Mouse (Mus musculus) heart, embryonic 16.5 days (tissue): Measurements from ENCODE around the gene Nrde2. TPM values are rescaled to one million over a fixed set of nuclear protein-coding genes. Genes with fewer than 3 reads are reported as not detected.

Source experiments
- ATAC-seq: fragments of 200-750 bp; cut with Nextera tagmentation; replicated peaks from 2 replicates; pipeline ENCODE4 v1.8.0; 2017; ENCODE audit warnings: moderate number of reproducible peaks; ENCODE audit not compliant: insufficient read depth, low FRiP score; ENCODE audit errors: extremely low read depth
- H3K27ac ChIP-seq: fragments of 300-500 bp; sonication (generic); 2 replicates; pipeline ENCODE4 v1.5.1; 2014; ENCODE audit warnings: mild to moderate bottlenecking, low read length, control low read depth, moderate library complexity
- H3K27me3 ChIP-seq: fragments of 300-500 bp; sonication (generic); 2 replicates; pipeline ENCODE4 v1.6.1; 2014; ENCODE audit warnings: low read length, mixed read lengths; ENCODE audit not compliant: control insufficient read depth, insufficient read depth
- H3K36me3 ChIP-seq: fragments of 300-500 bp; sonication (generic); 2 replicates; pipeline ENCODE4 v1.6.1; 2014; ENCODE audit not compliant: control insufficient read depth, insufficient read depth
- H3K4me1 ChIP-seq: fragments of 300-500 bp; sonication (generic); 2 replicates; pipeline ENCODE4 v1.6.1; 2014; ENCODE audit warnings: low read length, mixed read lengths; ENCODE audit not compliant: control insufficient read depth, insufficient read depth
- H3K4me2 ChIP-seq: fragments of 300-500 bp; sonication (generic); 2 replicates; pipeline ENCODE4 v1.6.1; 2014; ENCODE audit warnings: low read depth, mild to moderate bottlenecking, control low read depth, low read length
- H3K4me3 ChIP-seq: fragments of 300-500 bp; sonication (generic); 2 replicates; pipeline ENCODE4 v1.5.1; 2014; ENCODE audit warnings: mild to moderate bottlenecking, control low read depth, low read length
- H3K9ac ChIP-seq: fragments of 300-500 bp; sonication (generic); 2 replicates; pipeline ENCODE4 v1.6.1; 2014; ENCODE audit warnings: low read length, control low read depth
- H3K9me3 ChIP-seq: fragments of 300-500 bp; sonication (generic); replicated peaks from 2 replicates; pipeline ENCODE4 v1.6.1; 2016; ENCODE audit warnings: low read length; ENCODE audit not compliant: control insufficient read depth
- WGBS: fragments of 180-500 bp; shearing (Covaris S2); extraction: QIAGEN DNeasy Blood & Tissue Kit; methylation state at CpG from one replicate; pipeline ENCODE4 v1.1.7; 2014; 5-methylcytosine and 5-hydroxymethylcytosine counted together
- polyA plus RNA-seq: library from polyadenylated mRNA; unstranded; fragments of >200 nt; fragmentation: Nextera tagmentation; extraction: Ambion mirVana; gene quantifications from 2 replicates; pipeline ENCODE4 v1.2.1, GENCODE M21; 2015

Gene Nrde2
- polyA plus RNA-seq, 1 experiment from 2014 or later: 9.8 TPM

DNA sequence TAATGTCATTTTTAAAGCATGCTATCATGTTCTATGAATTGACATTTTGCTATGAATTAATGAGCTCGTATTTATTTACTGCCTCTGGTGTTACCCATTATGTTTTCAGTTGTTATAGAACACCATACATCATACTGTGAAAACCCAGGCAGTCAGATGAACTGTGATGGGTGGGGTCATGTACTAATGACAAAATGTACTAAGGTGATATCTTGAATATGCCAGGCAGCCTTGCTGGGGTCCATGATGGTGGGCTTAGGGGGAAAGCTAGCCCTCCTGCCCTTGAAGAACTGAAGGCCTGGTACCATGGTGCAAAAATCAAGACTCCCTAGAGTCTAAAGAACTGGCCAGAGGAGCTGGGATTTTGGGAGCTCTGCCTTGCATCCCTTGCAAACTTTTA is 8.0 kb upstream of the Nrde2 start:
- peak overlapping the region; percentile 52; the same call in 1 of the 2 replicates for H3K9ac ChIP-seq
- no peak overlapping the region for H3K4me3 ChIP-seq
- H3K27ac ChIP-seq: peak overlapping the region; percentile 67
- ATAC-seq: no peak
- H3K4me1 ChIP-seq: peaks cover 9% of the 10 kb centered on the region
- WGBS: 78% methylated on average over 1 of the region's 1 CpGs
- H3K27me3 ChIP-seq: no peaks in the 10 kb centered on the region
- H3K9me3 ChIP-seq: no peaks in the 10 kb centered on the region
- H3K4me2 ChIP-seq: peak overlapping the region; percentile 69; the same call in 1 of the 2 replicates
- H3K36me3 ChIP-seq: no peaks in the 10 kb centered on the region

GRCm38 (mm10) chr12:100166939-100167338 is 7.5 kb upstream of the Nrde2 start:
- H3K9ac ChIP-seq: no peak overlapping the region
- H3K27ac ChIP-seq: no peak overlapping the region
- ATAC-seq: no peak
- H3K36me3 ChIP-seq: no peaks in the 10 kb centered on the region
- H3K4me1 ChIP-seq: peaks cover 9% of the 10 kb centered on the region
- H3K4me2 ChIP-seq: no peak overlapping the region
- 78% methylated on average over 8 of the region's 8 CpGs for WGBS
- H3K4me3 ChIP-seq: no peak overlapping the region
- no peaks in the 10 kb centered on the region for H3K9me3 ChIP-seq
- no peaks in the 10 kb centered on the region for H3K27me3 ChIP-seq

DNA sequence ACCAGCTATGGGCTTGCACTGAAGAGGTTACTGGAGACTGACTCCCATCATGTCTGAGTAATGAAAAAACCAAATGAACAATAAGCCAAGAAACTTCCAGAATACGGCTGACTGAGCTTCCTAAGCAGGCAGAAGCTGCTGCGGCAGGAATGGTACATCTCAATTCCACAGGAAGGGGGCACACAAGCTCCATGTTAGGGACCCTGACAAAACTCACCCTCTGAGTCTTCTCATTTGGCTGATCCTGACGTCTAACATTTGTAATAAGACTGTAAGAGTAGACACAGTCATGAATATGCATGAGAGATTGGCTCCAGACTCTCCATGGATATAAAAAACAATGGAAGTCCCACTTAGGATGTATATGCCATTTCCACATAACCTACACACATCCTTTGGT is 6.7 kb upstream of the Nrde2 start:
- no peaks in the 10 kb centered on the region for H3K9me3 ChIP-seq
- no peak overlapping the region for H3K27ac ChIP-seq
- no peak overlapping the region for H3K4me3 ChIP-seq
- no peak overlapping the region for H3K4me2 ChIP-seq
- H3K9ac ChIP-seq: no peak overlapping the region
- no peaks in the 10 kb centered on the region for H3K36me3 ChIP-seq
- H3K4me1 ChIP-seq: peaks cover 9% of the 10 kb centered on the region
- WGBS: 24% methylated on average over 3 of the region's 3 CpGs
- no peak for ATAC-seq
- no peaks in the 10 kb centered on the region for H3K27me3 ChIP-seq

DNA sequence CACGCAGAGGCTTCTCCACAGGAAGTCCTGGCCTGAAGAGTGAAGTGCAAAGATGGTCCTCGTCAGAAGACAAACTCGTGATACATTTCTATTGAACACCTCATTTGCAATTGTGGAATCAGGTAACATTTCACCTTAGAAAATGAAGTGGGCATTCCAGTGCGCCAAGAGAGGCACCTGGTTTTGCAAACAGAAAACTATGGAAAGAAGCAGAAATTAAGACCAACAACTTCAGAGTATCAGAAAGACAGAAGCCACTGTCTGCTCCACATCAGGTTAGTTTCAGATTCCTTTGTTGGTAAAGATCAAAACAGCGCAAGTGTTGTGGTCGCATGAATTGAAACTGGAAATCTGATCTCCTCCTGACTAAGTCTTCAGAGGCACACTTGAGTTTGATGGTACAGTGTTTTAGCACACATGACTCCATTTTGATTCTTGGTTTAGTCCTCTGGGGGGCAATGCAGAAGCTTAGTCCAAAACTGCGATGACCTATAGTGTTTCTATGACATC is 5.6 kb upstream of the Nrde2 start:
- WGBS: 69% methylated on average over 7 of the region's 7 CpGs
- H3K4me3 ChIP-seq: no peak overlapping the region
- peaks cover 9% of the 10 kb centered on the region for H3K4me1 ChIP-seq
- no peak for ATAC-seq
- no peaks in the 10 kb centered on the region for H3K27me3 ChIP-seq
- no peaks in the 10 kb centered on the region for H3K9me3 ChIP-seq
- no peaks in the 10 kb centered on the region for H3K36me3 ChIP-seq
- no peak overlapping the region for H3K9ac ChIP-seq
- H3K4me2 ChIP-seq: no peak overlapping the region
- no peak overlapping the region for H3K27ac ChIP-seq

DNA sequence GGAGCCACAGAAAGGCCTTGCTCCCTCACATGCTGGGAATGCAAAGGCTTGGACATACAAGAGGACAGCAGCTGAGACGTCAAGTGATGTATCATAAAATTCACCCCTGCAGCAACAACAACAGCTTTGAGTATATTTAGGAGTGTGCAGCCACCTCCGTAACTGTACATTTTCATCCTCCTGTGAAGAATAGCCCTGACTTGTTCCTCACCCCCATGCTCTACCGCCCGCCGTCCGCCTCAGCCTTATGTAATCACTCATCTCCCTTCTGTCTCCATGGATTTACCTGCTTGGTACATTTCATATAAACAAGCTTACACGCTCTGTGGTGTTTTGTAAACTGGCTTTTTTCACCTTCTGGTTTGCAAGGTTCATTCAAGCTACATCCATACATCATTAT is 7.0 kb downstream of the Nrde2 start:
- no peak for ATAC-seq
- H3K27me3 ChIP-seq: no peaks in the 10 kb centered on the region
- H3K9me3 ChIP-seq: no peaks in the 10 kb centered on the region
- H3K4me3 ChIP-seq: no peak overlapping the region
- H3K4me2 ChIP-seq: no peak overlapping the region
- WGBS: 94% methylated on average over 7 of the region's 7 CpGs
- H3K9ac ChIP-seq: no peak overlapping the region
- peaks cover 23% of the 10 kb centered on the region for H3K36me3 ChIP-seq
- no peaks in the 10 kb centered on the region for H3K4me1 ChIP-seq
- H3K27ac ChIP-seq: no peak overlapping the region

- H3K4me3 ChIP-seq: no peak overlapping the region
- no peak overlapping the region for H3K27ac ChIP-seq
- no peaks in the 10 kb centered on the region for H3K4me1 ChIP-seq
- no peaks in the 10 kb centered on the region for H3K9me3 ChIP-seq
- H3K4me2 ChIP-seq: no peak overlapping the region
- peak; percentile 23; the same call in 1 of the 2 replicates for ATAC-seq
- H3K36me3 ChIP-seq: peaks cover 72% of the 10 kb centered on the region
- no peak overlapping the region for H3K9ac ChIP-seq
- H3K27me3 ChIP-seq: no peaks in the 10 kb centered on the region
- WGBS: 70% methylated on average over 5 of the region's 5 CpGs
Observed at GRCm38 (mm10) chr12:100144269-100144668, 15.2 kb downstream of the Nrde2 start.

DNA sequence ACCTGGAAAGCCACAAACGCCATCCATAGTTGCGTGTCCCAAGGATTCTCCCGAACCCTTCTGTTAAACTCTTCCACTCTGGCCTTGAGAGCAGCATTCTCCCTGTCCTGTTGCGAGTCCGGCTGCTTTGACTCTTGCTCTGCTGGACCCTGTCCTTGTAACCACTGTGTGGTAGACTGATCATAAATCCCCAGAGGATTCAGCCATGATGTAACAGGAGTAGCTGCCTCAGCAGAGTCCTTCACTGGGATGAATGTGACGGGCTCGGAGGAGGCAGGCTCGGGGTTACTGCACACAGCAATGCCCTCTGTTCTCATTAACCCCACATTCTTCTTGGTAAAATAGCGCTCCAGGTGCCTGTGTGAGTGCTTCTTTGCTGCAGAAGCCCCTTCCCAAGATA is 15.7 kb downstream of the Nrde2 start:
- Histone ChIP-seq H3K27ac (no peak overlapping the region), H3K4me2 (no peak overlapping the region), H3K4me3 (no peak overlapping the region), H3K27me3 (no peaks in the 10 kb centered on the region), H3K9ac (no peak overlapping the region), H3K36me3 (peaks cover 76% of the 10 kb centered on the region), H3K9me3 (no peaks in the 10 kb centered on the region), H3K4me1 (no peaks in the 10 kb centered on the region)
- 91% methylated on average over 9 of the region's 9 CpGs for WGBS
- no peak for ATAC-seq

GRCm38 (mm10) chr12:100142848-100143523 is 16.5 kb downstream of the Nrde2 start:
- no peak for ATAC-seq
- Histone ChIP-seq H3K4me1 (no peaks in the 10 kb centered on the region), H3K9me3 (no peaks in the 10 kb centered on the region), H3K4me3 (no peak overlapping the region), H3K27me3 (no peaks in the 10 kb centered on the region), H3K27ac (no peak overlapping the region), H3K9ac (no peak overlapping the region), H3K36me3 (peaks cover 77% of the 10 kb centered on the region), H3K4me2 (no peak overlapping the region)
- 78% methylated on average over 11 of the region's 11 CpGs for WGBS

DNA sequence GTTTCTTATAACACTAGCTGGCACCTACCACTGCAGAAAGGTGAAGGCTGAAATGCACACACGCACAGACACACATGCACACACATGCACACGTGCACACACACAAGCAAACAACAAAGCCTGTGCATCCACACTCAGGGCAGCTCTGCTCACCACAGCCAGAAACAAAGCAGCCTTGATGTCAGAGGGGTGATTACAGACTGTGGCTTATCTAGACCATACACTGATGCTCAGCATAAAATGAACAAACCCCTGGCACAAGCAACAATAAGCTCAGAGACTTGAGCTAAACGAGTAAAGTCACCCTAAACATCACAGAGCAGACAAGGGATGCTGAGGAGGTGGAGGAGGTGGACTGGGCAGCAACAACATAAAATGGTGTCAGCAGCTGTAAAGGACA is 24.3 kb downstream of the Nrde2 start:
- H3K4me2 ChIP-seq: no peak overlapping the region
- ATAC-seq: no peak
- H3K4me3 ChIP-seq: no peak overlapping the region
- H3K9ac ChIP-seq: no peak overlapping the region
- no peak overlapping the region for H3K27ac ChIP-seq
- H3K4me1 ChIP-seq: no peaks in the 10 kb centered on the region
- peaks cover 61% of the 10 kb centered on the region for H3K36me3 ChIP-seq
- 95% methylated on average over 3 of the region's 3 CpGs for WGBS
- H3K27me3 ChIP-seq: no peaks in the 10 kb centered on the region
- H3K9me3 ChIP-seq: no peaks in the 10 kb centered on the region
